Mouse (Mus musculus): Measurements from ENCODE around the gene Wdr13.

- TF ChIP-seq CTCF (IDR thresholded peaks at IDR 0.05; ENCODE audit: control insufficient read depth, insufficient read depth, insufficient replicate concordance, low read depth, low read length): no peak
- TF ChIP-seq POLR2A (IDR thresholded peaks at IDR 0.05; ENCODE audit: control insufficient read depth, low read depth, low read length): no peak
Observed at GRCm38 (mm10) chrX:8131393-8131792, 1.3 kb downstream of the Wdr13 start.

Measured in testis, adult 2 months (tissue).